Mouse (Mus musculus) liver, embryonic 14.5 days (tissue): ENCODE results near the gene Morf4l2.

Source experiments
- CTCF ChIP-seq: IDR thresholded peaks from 2 replicates; pipeline ENCODE4 v1.5.1; 2016; ENCODE audit warnings: antibody characterized with exemption, low read depth, control low read depth
- EP300 ChIP-seq: IDR thresholded peaks from 2 replicates; pipeline ENCODE4 v1.6.1; 2016; ENCODE audit warnings: antibody characterized with exemption, low read depth

DNA sequence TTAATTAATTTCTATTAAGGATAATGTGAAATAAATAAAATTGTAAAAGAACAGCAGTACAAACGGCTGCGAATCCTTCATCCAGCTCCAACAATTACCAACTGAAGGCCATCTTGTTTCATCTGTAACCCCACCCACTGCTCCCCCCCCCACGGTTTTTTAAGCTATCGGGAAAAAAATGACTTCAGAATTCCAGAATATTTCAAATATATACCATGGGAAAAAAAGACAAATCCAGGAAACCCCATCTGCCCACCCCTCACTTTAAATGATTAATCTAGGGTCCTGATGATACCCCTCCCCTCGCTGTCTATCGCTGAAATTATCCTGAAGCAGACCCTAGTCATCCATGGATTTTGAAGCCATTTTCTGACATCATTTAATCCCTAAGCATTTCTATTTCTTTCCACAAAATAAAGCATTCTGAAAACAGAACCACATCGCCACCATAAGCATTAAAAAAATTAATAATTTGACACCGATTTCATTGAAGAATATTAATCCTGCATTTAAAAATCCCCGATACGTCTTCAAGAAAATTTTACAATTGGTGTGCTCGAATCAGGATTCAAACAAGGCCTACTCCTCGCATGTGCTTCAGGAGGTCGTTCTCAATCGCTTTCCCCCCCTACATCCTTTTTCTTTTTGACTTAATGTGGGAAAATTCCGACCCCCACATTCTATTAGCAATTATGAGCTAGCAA, 3.3 kb downstream of the Morf4l2 start:
- TF ChIP-seq CTCF (no peak), EP300 (no peak)
